Mouse (Mus musculus): Measurements from ENCODE around the gene Etfb. TPM values are rescaled to one million over a fixed set of nuclear protein-coding genes. Genes with fewer than 3 reads are reported as not detected.

Etfb gene
- polyA plus RNA-seq, 1 experiment from 2014 or later: 323 TPM

Small RNA genes lying within 50 kb of the gene (microRNA-seq; reads per million reads assigned to microRNA genes)
- 1.9 reads per million for gene Mir7051

Other genes starting within 250 kb of the Etfb start
- gene Zfp715, start 130.8 kb upstream of the Etfb start, polyA plus RNA-seq (2014; fragmentation: Nextera tagmentation; extraction: Ambion mirVana): 9.0 and 14.7 TPM in 2 replicates
- gene Siglecf, start 92.7 kb upstream of the Etfb start, polyA plus RNA-seq (2014; fragmentation: Nextera tagmentation; extraction: Ambion mirVana): not detected in 2 replicates
- 1.7 and 1.9 TPM in 2 replicates for gene Siglecg, start 35.9 kb upstream of the Etfb start, polyA plus RNA-seq (2014; fragmentation: Nextera tagmentation; extraction: Ambion mirVana)
- not detected in 2 replicates for gene Lim2, start 16.4 kb upstream of the Etfb start, polyA plus RNA-seq (2014; fragmentation: Nextera tagmentation; extraction: Ambion mirVana)
- gene Nkg7, start 7.0 kb upstream of the Etfb start, polyA plus RNA-seq (2014; fragmentation: Nextera tagmentation; extraction: Ambion mirVana): 0.41 TPM in 1 of 2 replicates, not detected in the other
- gene Cldnd2, start 3.3 kb upstream of the Etfb start, polyA plus RNA-seq (2014; fragmentation: Nextera tagmentation; extraction: Ambion mirVana): not detected in 2 replicates
- 0.27 TPM in 1 of 2 replicates, not detected in the other for gene Gm45233, start within 50 bp of the Etfb start, polyA plus RNA-seq (2014; fragmentation: Nextera tagmentation; extraction: Ambion mirVana)
- gene Vsig10l, start 19.1 kb downstream of the Etfb start, polyA plus RNA-seq (2014; fragmentation: Nextera tagmentation; extraction: Ambion mirVana): 2.9 and 3.6 TPM in 2 replicates
- gene Iglon5, start 46.0 kb downstream of the Etfb start, polyA plus RNA-seq (2014; fragmentation: Nextera tagmentation; extraction: Ambion mirVana): 0.72 and 0.84 TPM in 2 replicates
- not detected in 2 replicates for gene 4931406B18Rik, start 61.9 kb downstream of the Etfb start, polyA plus RNA-seq (2014; fragmentation: Nextera tagmentation; extraction: Ambion mirVana)
- 0.85 and 1.7 TPM in 2 replicates for gene Cd33, start 100.3 kb downstream of the Etfb start, polyA plus RNA-seq (2014; fragmentation: Nextera tagmentation; extraction: Ambion mirVana)
- 2.0 and 4.0 TPM in 2 replicates for gene Zfp658, start 118.2 kb downstream of the Etfb start, polyA plus RNA-seq (2014; fragmentation: Nextera tagmentation; extraction: Ambion mirVana)
- 9.9 and 14.1 TPM in 2 replicates for gene Zfp719, start 135.5 kb downstream of the Etfb start, polyA plus RNA-seq (2014; fragmentation: Nextera tagmentation; extraction: Ambion mirVana)
- 0.19 and 0.23 TPM in 2 replicates for gene Zfp819, start 163.1 kb downstream of the Etfb start, polyA plus RNA-seq (2014; fragmentation: Nextera tagmentation; extraction: Ambion mirVana)
- not detected in 2 replicates for gene Ceacam18, start 190.6 kb downstream of the Etfb start, polyA plus RNA-seq (2014; fragmentation: Nextera tagmentation; extraction: Ambion mirVana)
- gene Siglece, start 216.1 kb downstream of the Etfb start, polyA plus RNA-seq (2014; fragmentation: Nextera tagmentation; extraction: Ambion mirVana): 0.39 and 0.95 TPM in 2 replicates
- 11.4 and 12.6 TPM in 2 replicates for gene Ctu1, start 227.9 kb downstream of the Etfb start, polyA plus RNA-seq (2014; fragmentation: Nextera tagmentation; extraction: Ambion mirVana)
- not detected in 2 replicates for gene Klk14, start 246.3 kb downstream of the Etfb start, polyA plus RNA-seq (2014; fragmentation: Nextera tagmentation; extraction: Ambion mirVana)